Mouse (Mus musculus): ENCODE measurements around the gene Zfp786. TPM values are rescaled to one million over a fixed set of nuclear protein-coding genes. Genes with fewer than 3 reads are reported as not detected.

Zfp786 gene
- 3.5 and 3.6 TPM in 2 replicates for polyA plus RNA-seq (2014; fragmentation: Nextera tagmentation; extraction: Ambion mirVana)

DNA sequence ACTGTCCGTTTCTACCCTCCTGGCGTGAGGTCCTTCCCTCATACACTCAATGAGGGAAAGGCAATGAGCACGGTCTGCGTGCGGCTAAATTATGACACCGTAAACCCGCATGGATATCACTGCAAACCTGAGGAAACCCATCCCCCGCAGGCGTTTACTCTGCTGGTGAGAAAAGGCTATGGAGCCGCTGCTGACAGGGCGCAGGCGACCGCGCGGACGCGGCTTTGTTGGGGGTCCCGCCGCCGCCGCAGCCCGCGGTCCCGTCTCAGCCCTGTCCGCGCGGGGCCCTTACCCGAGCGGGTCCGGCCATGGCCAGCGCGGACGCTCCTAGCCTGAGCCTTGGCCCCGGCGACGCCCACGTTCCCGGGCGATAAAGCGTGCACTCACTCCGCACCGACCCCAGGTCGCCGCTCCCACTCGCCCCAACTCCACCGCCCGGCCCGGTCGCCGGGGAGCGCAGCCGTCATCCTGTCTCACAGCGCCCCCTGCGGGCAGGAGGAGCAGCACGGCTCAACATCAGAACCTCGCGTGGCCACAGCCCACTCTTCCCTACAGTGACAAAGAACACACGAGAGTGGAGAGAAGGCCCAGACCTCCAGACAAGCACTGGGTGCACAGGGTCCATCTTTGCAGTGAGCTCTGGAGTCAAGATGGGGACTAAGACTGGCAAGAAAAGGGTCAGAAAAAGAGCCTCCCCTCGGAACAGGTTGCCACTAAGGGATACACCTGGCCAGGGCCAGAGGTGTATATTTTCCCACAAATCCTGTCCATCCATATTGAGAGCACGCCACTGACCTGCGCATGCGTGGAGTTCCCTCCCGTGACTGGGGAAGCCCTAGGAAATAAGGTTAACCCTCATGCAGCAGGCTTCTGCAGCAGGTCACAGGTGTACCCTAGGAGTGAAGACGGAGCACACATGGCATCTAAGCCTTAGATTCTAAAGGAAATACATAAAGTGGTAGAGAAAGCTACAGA is at the start of gene Zfp786:
Gene Zfp786 (minus strand): TSS at position 764 of the 975 bp plus-strand sequence.
- Histone ChIP-seq H3K4me1 (replicated peaks; ENCODE audit: control insufficient read depth, insufficient read depth, low read length) (peaks cover 4% of the 10 kb centered on the region; the same call in 1 of the 2 replicates), H3K9me3 (ENCODE audit: control insufficient read depth, low read length) (no peaks in the 10 kb centered on the region), H3K4me2 (ENCODE audit: low read length) (peak within 1 kb of the TSS; percentile 44), H3K4me3 (ENCODE audit: low read depth, low read length) (peak within 1 kb of the TSS; percentile 76), H3K36me3 (ENCODE audit: control insufficient read depth, insufficient read depth, low read length) (0 out of 2 replicates have a peak, but pooled peaks cover 6% of the 10 kb centered on the region), H3K27me3 (replicated peaks; ENCODE audit: control insufficient read depth, insufficient read depth, low read length) (no peaks in the 10 kb centered on the region), H3K9ac (ENCODE audit: low read length) (peak within 1 kb of the TSS; percentile 85), H3K27ac (ENCODE audit: low read depth) (peak within 1 kb of the TSS; percentile 75)
- ATAC-seq (replicated peaks; ENCODE audit: low FRiP score, low TSS enrichment, low read depth): peak; percentile 91
- peak; percentile 94 for DNase-seq (ENCODE audit: low spot score)
- 2% methylated on average over 64 of the region's 64 CpGs for WGBS

DNA sequence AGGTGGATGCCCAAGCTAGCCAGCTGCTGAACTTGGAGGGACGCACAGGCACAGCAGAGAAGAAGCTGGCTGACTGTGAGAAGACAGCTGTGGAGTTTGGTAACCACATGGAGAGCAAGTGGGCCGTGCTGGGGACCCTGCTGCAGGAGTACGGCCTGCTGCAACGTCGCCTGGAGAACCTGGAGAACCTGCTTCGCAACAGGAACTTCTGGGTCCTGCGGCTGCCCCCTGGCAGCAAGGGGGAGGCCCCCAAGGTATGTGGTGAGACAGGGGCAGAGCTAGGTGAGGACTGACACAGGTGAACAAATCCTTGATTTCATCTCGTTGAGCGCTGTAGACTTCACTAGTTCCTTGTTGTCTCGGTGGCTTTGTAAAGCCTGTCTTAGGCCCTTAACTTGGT is 49.5 kb upstream of the Zfp786 start:
- H3K9ac ChIP-seq (ENCODE audit: low read length): no peak overlapping the region
- WGBS: 98% methylated on average over 10 of the region's 10 CpGs
- no peak overlapping the region for H3K4me3 ChIP-seq (ENCODE audit: low read depth, low read length)
- DNase-seq (ENCODE audit: low spot score) (no peak), ATAC-seq (replicated peaks; ENCODE audit: low FRiP score, low TSS enrichment, low read depth) (no peak)
- H3K4me1 ChIP-seq (replicated peaks; ENCODE audit: control insufficient read depth, insufficient read depth, low read length): peaks cover 12% of the 10 kb centered on the region
- H3K36me3 ChIP-seq (ENCODE audit: control insufficient read depth, insufficient read depth, low read length): peaks cover 54% of the 10 kb centered on the region
- no peak overlapping the region for H3K4me2 ChIP-seq (ENCODE audit: low read length)
- H3K27me3 ChIP-seq (replicated peaks; ENCODE audit: control insufficient read depth, insufficient read depth, low read length): no peaks in the 10 kb centered on the region
- no peaks in the 10 kb centered on the region for H3K9me3 ChIP-seq (ENCODE audit: control insufficient read depth, low read length)
- H3K27ac ChIP-seq (ENCODE audit: low read depth): no peak overlapping the region

DNA sequence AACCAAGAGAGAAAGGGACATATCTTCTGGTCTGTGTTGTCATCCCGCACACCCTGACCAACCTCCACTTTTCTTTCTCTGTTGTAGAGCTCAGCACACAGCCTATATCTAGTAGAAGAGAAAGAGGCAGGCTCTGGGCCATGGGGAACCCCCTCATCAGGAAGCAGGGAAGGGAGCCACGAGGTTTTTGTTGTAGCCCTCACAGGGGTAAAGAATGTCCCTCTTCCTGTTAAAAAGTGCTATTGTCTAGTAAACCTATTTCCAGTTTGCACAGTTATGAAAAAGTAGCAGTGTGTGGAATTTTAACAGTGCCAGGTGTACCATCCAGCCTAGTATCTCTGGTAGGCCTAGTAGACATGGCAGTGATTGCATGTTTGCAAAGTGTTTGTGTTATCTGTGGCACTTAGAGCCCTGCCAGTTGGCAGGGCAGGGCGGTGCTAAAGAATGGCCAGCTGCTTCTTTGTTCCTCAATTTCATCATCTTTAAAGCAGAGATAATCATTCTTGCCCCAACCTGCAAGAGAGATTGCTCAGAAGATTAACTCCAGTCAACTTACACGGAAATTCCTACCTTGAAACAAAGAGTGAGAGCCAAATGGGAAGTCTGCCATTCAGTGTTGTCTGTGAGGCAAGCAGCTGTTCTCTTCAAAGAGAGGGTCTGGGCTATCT is 48.5 kb upstream of the Zfp786 start:
- WGBS: 69% methylated on average over 4 of the region's 4 CpGs
- H3K4me2 ChIP-seq (ENCODE audit: low read length): peak overlapping the region; percentile 85
- H3K4me1 ChIP-seq (replicated peaks; ENCODE audit: control insufficient read depth, insufficient read depth, low read length): peaks cover 12% of the 10 kb centered on the region
- ATAC-seq (replicated peaks; ENCODE audit: low FRiP score, low TSS enrichment, low read depth) (no peak), DNase-seq (ENCODE audit: low spot score) (no peak)
- peaks cover 44% of the 10 kb centered on the region for H3K36me3 ChIP-seq (ENCODE audit: control insufficient read depth, insufficient read depth, low read length)
- no peaks in the 10 kb centered on the region for H3K27me3 ChIP-seq (replicated peaks; ENCODE audit: control insufficient read depth, insufficient read depth, low read length)
- H3K9ac ChIP-seq (ENCODE audit: low read length): peak overlapping the region; percentile 80
- H3K27ac ChIP-seq (ENCODE audit: low read depth): no peak overlapping the region
- peak overlapping the region; percentile 79 for H3K4me3 ChIP-seq (ENCODE audit: low read depth, low read length)
- no peaks in the 10 kb centered on the region for H3K9me3 ChIP-seq (ENCODE audit: control insufficient read depth, low read length)

DNA sequence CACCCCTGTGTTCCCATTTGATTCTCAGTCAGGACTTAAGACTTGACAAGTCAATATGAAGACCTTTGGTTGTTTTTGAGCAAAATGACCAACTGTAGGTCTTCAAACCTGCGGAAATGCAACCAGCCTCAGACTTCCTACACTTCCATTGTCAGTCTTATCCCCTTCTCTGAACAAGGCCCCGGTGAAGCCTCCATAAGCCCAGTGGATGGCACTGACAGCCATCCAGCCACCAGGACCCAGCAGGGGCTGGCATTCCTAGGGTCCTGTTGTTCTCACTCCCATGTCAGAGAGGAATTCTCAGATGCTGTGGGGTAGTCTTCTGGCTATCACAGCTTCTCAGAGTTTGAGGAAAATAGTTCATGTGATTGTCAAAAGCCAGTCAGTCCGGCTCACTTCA is 47.9 kb upstream of the Zfp786 start:
- peak; percentile 54 for DNase-seq (ENCODE audit: low spot score)
- Histone ChIP-seq H3K4me2 (ENCODE audit: low read length) (peak overlapping the region; percentile 85), H3K36me3 (ENCODE audit: control insufficient read depth, insufficient read depth, low read length) (peaks cover 38% of the 10 kb centered on the region), H3K4me3 (ENCODE audit: low read depth, low read length) (peak overlapping the region; percentile 79), H3K9ac (ENCODE audit: low read length) (peak overlapping the region; percentile 80), H3K27me3 (replicated peaks; ENCODE audit: control insufficient read depth, insufficient read depth, low read length) (no peaks in the 10 kb centered on the region), H3K9me3 (ENCODE audit: control insufficient read depth, low read length) (no peaks in the 10 kb centered on the region), H3K27ac (ENCODE audit: low read depth) (peak overlapping the region; percentile 94; the same call in 1 of the 2 replicates), H3K4me1 (replicated peaks; ENCODE audit: control insufficient read depth, insufficient read depth, low read length) (peaks cover 12% of the 10 kb centered on the region)
- 31% methylated on average over 3 of the region's 3 CpGs for WGBS
- ATAC-seq (replicated peaks; ENCODE audit: low FRiP score, low TSS enrichment, low read depth): no peak

DNA sequence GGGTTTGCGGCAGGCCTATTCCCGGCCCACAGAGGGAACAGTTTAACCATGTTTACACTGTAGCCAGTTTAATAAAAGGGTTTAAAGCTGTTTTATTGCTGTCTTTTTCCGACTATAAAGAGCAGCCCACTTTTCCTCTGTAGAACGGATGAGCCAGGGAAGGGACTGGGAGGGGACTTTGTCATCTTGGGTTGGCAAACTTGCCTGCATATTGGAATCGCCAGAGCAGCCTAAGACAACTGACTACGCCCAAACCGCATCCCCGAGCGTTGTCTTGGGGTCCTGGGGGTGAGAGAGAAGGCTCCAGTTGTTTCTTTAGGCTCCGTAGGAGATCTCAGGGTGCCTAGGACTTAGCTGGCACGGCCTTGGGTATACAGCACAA is 47.5 kb upstream of the Zfp786 start:
- WGBS: 2% methylated on average over 11 of the region's 11 CpGs
- Histone ChIP-seq H3K27ac (ENCODE audit: low read depth) (peak overlapping the region; percentile 94), H3K9ac (ENCODE audit: low read length) (peak overlapping the region; percentile 80), H3K4me1 (replicated peaks; ENCODE audit: control insufficient read depth, insufficient read depth, low read length) (peaks cover 12% of the 10 kb centered on the region), H3K27me3 (replicated peaks; ENCODE audit: control insufficient read depth, insufficient read depth, low read length) (no peaks in the 10 kb centered on the region), H3K4me2 (ENCODE audit: low read length) (peak overlapping the region; percentile 85), H3K4me3 (ENCODE audit: low read depth, low read length) (peak overlapping the region; percentile 79), H3K36me3 (ENCODE audit: control insufficient read depth, insufficient read depth, low read length) (peaks cover 33% of the 10 kb centered on the region), H3K9me3 (ENCODE audit: control insufficient read depth, low read length) (no peaks in the 10 kb centered on the region)
- DNase-seq (ENCODE audit: low spot score) (peak; percentile 74), ATAC-seq (replicated peaks; ENCODE audit: low FRiP score, low TSS enrichment, low read depth) (no peak)

DNA sequence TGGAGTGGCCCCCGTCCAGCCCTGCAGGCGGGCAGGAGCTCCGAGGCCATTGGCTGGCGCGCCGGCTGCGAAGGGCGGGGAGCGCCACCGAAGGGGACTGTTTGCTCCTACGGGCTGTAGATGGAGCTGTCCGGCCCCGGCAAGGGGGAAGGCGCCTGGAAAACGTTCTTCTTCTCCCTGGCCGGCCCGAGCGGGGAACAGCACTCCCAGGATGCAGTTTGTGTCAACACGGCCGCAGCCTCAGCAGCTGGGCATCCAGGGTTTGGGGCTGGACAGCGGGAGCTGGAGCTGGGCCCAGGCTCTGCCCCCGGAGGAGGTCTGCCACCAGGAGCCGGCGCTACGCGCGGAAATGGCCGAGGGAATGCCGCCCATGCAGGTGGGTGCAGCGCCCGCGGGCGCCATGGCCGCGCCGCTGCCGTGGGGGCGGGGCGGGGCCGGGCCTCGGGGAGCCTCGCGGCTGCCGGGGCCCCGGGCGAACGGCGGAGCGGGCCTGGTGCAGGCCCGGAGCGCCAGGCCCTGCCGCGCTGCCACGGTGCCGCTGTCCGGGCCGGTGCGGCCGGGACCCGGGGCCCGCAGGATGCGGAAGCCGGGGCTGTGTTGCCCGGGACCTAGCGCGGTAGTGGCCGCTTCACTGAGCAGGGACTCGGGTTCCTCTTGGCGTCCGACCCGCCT is 46.9 kb upstream of the Zfp786 start:
- under 1% methylated on average over 66 of the region's 71 CpGs for whole genome bisulfite sequencing
- no peaks in the 10 kb centered on the region for H3K27me3 ChIP-seq (replicated peaks; ENCODE audit: control insufficient read depth, insufficient read depth, low read length)
- H3K36me3 ChIP-seq (ENCODE audit: control insufficient read depth, insufficient read depth, low read length): peaks cover 28% of the 10 kb centered on the region
- peak overlapping the region; percentile 85 for H3K4me2 ChIP-seq (ENCODE audit: low read length)
- H3K27ac ChIP-seq (ENCODE audit: low read depth): peak overlapping the region; percentile 94
- no peaks in the 10 kb centered on the region for H3K9me3 ChIP-seq (ENCODE audit: control insufficient read depth, low read length)
- H3K9ac ChIP-seq (ENCODE audit: low read length): peak overlapping the region; percentile 80
- H3K4me3 ChIP-seq (ENCODE audit: low read depth, low read length): peak overlapping the region; percentile 79
- H3K4me1 ChIP-seq (replicated peaks; ENCODE audit: control insufficient read depth, insufficient read depth, low read length): peaks cover 12% of the 10 kb centered on the region
- peak; percentile 93 for ATAC-seq (replicated peaks; ENCODE audit: low FRiP score, low TSS enrichment, low read depth)
- peak; percentile 94 for DNase-seq (ENCODE audit: low spot score)

DNA sequence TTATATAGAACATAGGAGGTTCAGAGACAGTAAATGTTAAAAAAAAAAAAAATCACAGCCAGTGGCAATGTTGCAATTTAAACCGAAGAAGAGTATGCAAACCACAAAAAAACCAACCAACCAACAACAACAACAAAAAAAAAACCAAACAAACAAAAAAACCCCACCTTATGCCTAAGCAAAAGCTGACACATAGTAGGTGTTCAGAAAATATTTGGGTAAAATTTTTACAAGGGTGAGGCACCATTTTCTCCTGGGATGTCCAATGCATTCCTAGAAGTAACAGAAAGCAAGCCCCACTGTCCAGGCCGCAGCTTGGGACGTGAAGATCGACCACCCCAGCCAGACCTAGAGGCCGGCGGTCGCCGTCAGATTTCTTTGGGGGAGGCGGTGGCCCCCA is 46.4 kb upstream of the Zfp786 start, which contains the start of gene Zfp282:
Gene Zfp282 (plus strand): TSS at position 147 of the 400 bp plus-strand sequence.
- Histone ChIP-seq H3K9me3 (ENCODE audit: control insufficient read depth, low read length) (no peaks in the 10 kb centered on the region), H3K27me3 (replicated peaks; ENCODE audit: control insufficient read depth, insufficient read depth, low read length) (no peaks in the 10 kb centered on the region), H3K4me1 (replicated peaks; ENCODE audit: control insufficient read depth, insufficient read depth, low read length) (peaks cover 12% of the 10 kb centered on the region), H3K27ac (ENCODE audit: low read depth) (peak within 1 kb of the TSS; percentile 94), H3K4me2 (ENCODE audit: low read length) (peak within 1 kb of the TSS; percentile 85), H3K4me3 (ENCODE audit: low read depth, low read length) (peak within 1 kb of the TSS; percentile 79), H3K36me3 (ENCODE audit: control insufficient read depth, insufficient read depth, low read length) (peaks cover 24% of the 10 kb centered on the region), H3K9ac (ENCODE audit: low read length) (peak within 1 kb of the TSS; percentile 80)
- whole genome bisulfite sequencing: 7% methylated on average over 9 of the region's 9 CpGs
- DNase-seq (ENCODE audit: low spot score): no peak
- ATAC-seq (replicated peaks; ENCODE audit: low FRiP score, low TSS enrichment, low read depth): no peak

DNA sequence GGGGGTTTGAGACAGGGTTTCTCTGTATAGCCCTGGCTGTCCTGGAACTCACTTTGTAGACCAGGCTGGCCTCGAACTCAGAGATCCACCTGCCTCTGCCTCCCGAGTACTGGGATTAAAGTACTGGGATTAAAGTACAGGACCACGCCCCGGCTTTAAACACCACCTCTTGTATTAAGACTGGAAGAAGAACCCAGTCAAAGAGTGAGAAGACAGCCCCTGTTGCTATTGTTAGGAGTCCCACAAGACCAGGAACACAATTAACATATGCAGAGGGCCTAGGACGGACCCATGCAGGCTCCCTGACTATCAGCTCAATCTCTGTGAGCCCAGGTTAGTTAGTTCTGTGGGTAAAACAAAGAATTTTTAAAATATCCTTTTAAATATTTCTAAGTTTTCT is 41.6 kb upstream of the Zfp786 start:
- 90% methylated on average over 5 of the region's 5 CpGs for WGBS
- Histone ChIP-seq H3K4me2 (ENCODE audit: low read length) (no peak overlapping the region), H3K9me3 (ENCODE audit: control insufficient read depth, low read length) (no peaks in the 10 kb centered on the region), H3K27me3 (replicated peaks; ENCODE audit: control insufficient read depth, insufficient read depth, low read length) (no peaks in the 10 kb centered on the region), H3K27ac (ENCODE audit: low read depth) (no peak overlapping the region), H3K4me3 (ENCODE audit: low read depth, low read length) (no peak overlapping the region), H3K9ac (ENCODE audit: low read length) (no peak overlapping the region), H3K36me3 (ENCODE audit: control insufficient read depth, insufficient read depth, low read length) (peaks cover 4% of the 10 kb centered on the region; the same call in 1 of the 2 replicates), H3K4me1 (replicated peaks; ENCODE audit: control insufficient read depth, insufficient read depth, low read length) (no peaks in the 10 kb centered on the region)
- ATAC-seq (replicated peaks; ENCODE audit: low FRiP score, low TSS enrichment, low read depth) (no peak), DNase-seq (ENCODE audit: low spot score) (no peak)

All from intestine, embryonic 14.5 days (tissue).